Mouse (Mus musculus) v-Abl transformed pro-B cells (cell line): ENCODE measurements around the gene Ssbp2.

ENCODE experiments used
- in situ Hi-C, 2 experiments: fragments of 400-800 bp; cut with MboI; formaldehyde crosslinking; loops; one replicate each; pipeline ENCODE4 v1.15.1; 2025; ENCODE audit not compliant: unreplicated experiment in 2 of 2

Ssbp2 gene

DNA sequence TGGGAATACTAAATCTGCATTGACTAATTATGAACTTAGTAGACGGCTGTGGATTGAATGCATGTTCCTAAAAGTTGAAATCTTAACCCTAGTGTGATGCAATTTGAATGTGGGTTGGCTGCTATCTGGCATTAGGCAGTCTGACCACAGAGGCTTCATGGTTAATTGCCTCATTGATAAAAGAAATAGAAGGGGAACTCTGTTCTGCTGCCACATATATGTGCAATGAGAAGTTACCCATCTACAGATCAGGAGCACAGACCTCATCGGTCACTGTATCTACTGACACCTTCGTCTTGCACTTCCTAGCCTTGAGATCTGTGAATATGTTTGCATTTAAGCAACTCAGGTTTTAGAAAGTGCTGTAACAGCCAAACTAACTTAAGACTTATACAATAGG is 151.8 kb downstream of the Ssbp2 start:
- in situ Hi-C loops, result no loop called here

DNA sequence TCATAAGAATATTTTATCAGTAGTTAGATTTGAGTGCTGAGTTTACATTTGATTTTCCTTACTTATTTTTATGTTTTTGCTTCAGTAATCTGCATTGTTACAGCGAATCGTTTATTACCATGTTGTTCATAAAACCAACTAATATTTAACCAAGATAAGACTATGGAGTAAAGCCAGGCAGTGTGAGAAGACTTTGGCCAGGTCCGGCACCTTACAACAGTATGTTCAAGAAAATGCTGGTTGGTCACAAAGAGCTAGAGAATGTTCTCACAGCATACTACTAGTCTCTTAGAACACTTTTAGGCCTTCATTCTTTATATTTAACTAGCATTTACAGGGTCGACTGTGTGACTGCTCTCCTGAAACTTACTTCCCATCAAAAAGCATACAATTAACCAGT is 152.5 kb downstream of the Ssbp2 start:
- in situ Hi-C loops, result no loop called here

DNA sequence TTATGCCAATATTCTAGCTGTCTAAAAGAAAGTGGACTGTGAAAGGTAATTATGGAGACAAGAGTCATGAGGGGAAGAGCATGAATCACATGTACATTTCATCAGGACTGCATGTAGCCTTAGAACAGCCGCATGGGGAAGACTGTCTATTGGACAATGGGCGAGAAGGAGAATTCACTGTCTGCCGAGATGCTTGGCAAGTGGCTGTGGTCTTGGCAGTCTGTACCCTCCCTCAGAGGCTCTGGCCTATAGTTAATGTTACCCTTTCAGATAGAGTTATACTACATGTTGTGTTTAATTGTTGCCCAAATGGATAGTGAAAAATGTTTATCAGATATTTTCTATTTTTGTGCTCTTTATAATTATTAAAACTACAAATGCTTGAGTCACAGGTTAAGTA is 156.0 kb downstream of the Ssbp2 start:
- in situ Hi-C loops, result no loop called here

DNA sequence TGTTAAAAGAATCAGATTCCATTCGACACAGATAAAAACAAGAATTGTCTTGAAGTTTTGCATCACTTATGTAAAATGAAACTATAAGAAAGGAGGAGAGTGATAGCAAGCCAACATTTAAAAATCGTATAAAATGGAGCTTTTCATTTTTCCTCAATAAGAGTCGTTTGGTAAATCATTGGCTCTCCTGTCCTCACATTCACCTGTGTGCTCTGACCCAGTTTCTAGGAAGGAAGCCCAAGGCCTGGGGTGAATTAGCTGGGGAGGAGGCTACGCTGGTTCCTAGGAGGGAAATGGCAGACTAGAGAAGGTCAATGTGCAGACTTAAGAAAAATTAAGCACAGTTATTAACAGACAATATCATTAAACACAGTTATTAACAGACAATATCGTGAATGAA is 156.8 kb downstream of the Ssbp2 start:
- in situ Hi-C loops, result no loop called here

DNA sequence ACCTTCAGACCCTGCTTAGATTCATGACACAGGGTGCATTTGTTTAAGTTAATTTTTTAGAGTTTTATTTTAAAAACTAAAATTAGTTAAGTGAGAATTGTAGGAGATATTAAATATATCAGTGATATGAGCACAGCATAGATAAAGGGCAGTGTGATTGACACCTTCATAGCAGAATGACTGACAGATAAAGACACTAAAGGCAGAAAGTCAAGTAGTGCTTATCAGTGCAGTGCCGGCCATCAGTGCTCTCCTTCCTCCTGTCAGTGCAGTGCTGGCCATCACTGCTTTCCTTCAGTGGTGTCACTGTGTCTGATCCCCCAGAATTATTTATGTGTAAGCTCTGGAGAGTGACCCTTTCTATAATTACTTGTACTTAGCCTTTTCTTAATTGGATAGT is 159.3 kb downstream of the Ssbp2 start:
- in situ Hi-C loops, result no loop called here

DNA sequence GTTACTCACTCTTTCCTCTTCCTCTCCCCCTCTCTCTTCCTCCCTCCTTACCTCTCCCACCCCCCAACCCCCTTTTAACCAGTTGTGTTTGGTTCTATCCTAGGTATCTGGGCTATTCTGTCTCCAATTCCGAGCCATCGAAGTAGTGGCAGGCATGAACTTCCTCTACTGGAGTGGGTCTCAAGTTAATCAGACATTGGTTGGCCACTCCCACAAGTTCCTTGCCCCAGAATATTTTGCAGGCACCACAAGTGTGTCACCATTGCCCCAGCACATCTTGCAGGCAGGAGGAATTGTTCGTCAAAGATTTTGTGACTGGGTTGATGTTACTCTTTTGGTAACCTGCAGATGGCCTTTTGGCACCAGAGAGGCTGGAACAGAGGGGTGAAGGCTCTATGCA is 160.5 kb downstream of the Ssbp2 start:
- in situ Hi-C loops, result no loop called here

DNA sequence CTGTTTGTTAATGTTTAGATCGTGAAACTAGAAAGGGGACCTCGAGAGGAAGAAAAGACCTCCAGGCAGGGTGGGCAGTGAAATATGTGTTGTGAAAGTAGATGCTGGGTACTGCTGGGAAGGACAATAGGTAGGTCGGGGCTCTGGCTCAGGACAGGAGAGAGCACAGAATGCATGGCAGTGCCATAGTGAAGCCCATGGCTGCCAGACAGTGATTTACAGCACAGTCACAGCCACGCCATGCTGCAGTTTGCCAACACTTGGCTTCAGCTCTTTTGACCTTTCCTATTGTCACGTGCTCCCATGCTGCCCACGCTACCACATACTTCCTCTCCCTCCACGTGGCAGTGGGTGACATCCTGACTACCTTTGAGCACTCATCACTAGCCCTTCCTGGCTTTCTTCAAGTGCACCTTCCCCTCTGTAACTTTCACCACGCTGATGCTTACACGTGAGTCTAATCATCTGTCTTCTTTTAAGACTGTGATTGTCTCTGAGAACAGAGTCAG is 171.3 kb downstream of the Ssbp2 start:
- in situ Hi-C loops, result loop anchor here (5.0 to 25.0 kb wide), 6 partner anchors 87 to 539 kb away; partner anchors contain the start of gene Atg10 (in 2 of the 2)

DNA sequence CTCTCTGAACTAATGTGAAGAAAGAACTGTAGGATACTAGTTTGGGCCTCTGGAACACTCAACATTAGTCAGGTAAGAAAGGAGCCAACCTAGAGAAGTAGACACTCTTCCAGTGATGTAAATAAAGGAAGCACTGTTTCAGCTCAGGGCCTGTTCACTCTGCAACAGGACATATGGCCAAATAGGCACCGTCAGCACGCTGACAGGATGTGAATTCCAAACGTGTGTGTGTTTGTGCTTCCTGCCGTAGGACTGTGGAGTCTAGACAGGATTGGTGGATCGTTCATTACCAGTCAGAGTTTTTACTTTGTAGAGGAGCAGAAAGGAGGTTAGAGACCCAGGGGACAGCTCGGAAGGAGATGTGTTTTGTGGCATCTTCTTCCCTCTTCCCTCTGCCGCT is 174.0 kb downstream of the Ssbp2 start:
- in situ Hi-C loops, result loop anchor here (5.0 to 25.0 kb wide), 6 partner anchors 89 to 542 kb away; partner anchors contain the start of gene Atg10 (in 2 of the 2)

DNA sequence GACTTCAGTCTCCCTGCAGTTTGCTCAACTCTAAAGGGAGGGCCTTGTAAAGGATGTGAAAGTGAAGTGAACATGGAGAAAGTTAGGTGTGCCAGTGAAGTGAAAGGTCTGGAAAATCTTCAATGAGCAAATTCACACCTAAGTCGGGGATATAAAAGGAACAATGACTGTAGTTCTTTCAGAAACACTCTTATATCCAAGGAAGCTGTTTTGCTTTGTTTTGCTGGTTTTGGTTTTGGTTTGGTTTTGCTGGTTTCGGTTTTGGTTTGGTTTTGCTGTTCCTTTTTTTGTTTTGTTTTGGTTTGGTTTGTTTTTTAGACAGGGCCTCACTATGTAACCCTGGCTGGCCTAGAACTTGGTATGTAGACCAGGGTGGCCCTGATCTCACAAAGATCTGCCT is 175.9 kb downstream of the Ssbp2 start:
- in situ Hi-C loops, result loop anchor here (5.0 to 25.0 kb wide), 5 partner anchors 91 to 669 kb away; partner anchors contain the start of gene Atg10 (in 2 of the 2)

DNA sequence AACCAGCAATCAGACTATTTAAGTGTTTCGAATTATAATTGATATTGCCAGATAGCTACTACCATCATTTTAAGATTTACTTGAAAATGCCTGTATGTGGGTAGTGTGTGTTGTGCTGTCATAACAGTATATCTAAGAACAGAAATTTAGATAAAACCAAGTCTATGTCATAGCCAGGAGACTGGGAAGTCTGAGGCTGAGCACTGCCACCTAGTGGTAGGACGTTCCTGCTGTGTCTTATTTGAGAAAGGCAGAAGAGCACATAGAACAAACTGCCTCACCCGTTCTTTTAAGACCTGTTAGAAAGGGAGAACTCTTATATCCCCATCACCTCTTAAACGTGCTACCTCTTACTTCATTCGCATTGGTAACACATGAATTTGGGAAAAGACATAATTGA is 176.7 kb downstream of the Ssbp2 start:
- in situ Hi-C loops, result loop anchor here (5.0 to 25.0 kb wide), 5 partner anchors 92 to 670 kb away; partner anchors contain the start of gene Atg10 (in 2 of the 2)

DNA sequence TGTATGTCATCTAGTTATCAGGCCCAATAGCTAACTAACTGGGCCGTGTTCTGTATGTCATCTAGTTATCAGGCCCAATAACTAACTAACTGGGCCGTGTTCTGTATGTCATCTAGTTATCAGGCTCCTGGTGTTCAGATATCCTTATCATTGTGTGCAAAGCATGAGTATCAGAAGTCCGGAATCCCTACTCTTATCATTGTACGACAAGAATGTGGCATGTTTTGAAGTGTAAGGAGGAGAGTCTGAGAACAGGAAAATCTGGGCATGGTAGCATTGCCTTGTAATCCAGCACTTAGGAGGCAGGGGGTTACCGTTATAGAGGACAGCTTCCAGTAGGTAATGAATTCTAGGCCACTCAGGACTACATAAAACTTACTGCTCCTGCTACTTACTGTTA is 178.8 kb downstream of the Ssbp2 start:
- in situ Hi-C loops, result loop anchor here (5.0 to 25.0 kb wide), 5 partner anchors 94 to 672 kb away; partner anchors contain the start of gene Atg10 (in 2 of the 2)

DNA sequence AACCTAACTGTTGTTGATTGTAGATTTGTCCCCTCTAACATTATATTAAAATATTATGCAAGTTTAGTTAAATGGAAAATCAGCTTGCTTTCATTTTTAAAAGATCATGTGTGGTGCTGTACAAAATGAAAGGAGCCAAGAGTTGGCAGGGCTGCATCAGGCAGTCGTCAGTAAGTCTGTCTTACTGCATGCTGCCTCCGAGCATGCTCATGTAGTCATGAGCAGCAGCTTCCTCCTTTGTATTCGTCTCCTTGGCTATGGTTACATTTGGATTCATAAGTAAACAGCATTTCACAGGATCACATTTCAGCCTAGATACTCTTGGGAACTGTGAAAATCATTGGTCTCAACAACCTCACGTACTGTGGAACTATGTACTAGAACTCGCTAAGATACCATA is 180.1 kb downstream of the Ssbp2 start:
- in situ Hi-C loops, result loop anchor here in 1 of 2 experiments (5.0 to 25.0 kb wide), 3 partner anchors 268 to 673 kb away; partner anchors contain the start of gene Atg10

DNA sequence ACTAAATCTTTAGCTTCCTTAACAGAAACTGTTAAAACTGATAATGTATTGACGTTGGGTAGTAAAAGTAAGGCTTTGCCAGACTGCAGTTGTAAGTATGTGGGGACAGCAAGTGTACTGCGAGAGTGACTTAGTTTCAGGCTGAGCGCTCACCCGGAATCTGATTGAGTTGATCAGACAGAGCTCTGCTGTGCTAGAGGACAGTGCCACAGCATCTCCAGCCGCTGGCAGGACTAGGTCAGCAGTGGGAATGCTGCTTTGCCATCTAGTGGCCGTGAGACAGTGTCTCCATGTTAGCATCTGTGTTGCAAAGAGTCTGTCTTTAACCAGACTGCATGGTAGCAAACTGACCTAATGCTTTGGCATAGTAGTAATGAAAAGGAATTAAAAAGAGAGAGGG is 188.2 kb downstream of the Ssbp2 start:
- in situ Hi-C loops, result loop anchor here in 1 of 2 experiments (25.0 kb wide), 1 partner anchor 436 kb away; the partner anchor contains the start of gene Atg10

DNA sequence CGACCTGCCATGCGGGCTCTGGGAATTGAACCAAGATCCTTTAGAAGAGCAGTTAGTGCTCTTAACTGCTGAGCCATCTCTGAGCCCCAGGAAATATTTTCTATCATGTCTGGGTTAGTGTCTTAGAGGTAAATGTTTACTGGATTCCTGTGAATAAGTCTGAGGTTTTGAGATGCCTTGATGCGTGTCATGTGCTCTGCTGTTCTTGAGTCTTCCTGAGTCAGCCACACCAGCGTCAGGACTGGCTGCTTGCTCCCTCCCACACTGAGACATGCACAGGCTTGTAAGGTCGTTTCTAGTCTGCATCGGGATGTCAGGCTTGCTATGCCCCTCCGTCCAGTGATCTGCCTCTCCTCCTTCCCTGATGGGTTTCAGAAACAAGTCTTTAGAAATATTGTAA is 189.8 kb downstream of the Ssbp2 start:
- in situ Hi-C loops, result loop anchor here in 1 of 2 experiments (25.0 kb wide), 1 partner anchor 438 kb away; the partner anchor contains the start of gene Atg10

DNA sequence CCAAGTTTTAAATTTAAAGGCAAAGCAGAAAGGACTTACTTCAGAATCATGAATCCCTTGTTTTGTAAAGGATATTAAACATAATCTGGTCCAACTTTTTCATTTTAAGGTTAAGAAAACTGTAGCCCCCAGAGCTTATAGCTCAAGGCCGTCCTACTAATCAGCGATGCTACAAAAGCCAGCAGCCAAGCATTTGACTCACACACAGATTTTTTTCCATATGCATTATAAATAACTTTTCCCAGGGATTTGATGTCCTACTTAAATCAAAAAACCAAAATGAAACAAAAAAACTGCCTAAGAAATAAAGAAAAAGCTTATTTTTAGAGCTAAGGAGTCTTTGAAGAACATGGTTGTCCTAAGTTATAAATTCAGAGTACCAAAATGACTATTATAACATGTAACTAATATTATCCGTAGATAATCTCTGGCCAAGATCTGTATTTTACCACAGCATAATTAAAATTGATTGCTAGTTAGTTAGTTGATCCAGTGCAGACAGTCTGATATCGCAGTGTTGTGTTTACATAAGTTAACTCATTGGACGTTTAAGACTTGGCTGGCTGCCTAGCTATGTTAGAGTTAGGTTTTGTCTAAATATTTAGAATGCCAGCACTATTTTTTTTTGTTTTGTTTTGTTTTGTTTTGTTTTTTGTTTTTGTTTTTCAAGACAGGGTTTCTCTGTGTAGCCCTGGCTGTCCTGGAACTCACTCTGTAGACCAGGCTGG is 201.1 kb downstream of the Ssbp2 start:
- in situ Hi-C loops, result no loop called here

DNA sequence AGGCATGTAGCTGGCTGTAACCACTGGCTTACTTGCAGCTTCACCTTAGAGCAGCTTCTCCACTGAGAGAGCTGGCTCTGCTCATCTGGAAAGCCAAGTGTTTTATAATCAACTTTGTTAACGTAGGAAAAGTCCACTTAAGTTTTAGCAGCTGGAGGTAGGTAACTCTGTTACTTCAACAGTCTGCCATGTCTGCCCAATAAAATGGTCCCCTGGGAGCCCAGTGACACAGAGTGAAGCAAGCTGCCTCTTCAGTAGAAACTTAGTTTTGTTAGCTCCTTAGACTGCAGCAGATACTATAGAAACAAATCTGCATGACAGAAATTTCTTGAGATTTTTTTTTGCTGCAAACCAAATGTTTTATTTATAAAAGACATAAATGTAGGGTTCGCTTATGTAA is 202.7 kb downstream of the Ssbp2 start:
- in situ Hi-C loops, result no loop called here

DNA sequence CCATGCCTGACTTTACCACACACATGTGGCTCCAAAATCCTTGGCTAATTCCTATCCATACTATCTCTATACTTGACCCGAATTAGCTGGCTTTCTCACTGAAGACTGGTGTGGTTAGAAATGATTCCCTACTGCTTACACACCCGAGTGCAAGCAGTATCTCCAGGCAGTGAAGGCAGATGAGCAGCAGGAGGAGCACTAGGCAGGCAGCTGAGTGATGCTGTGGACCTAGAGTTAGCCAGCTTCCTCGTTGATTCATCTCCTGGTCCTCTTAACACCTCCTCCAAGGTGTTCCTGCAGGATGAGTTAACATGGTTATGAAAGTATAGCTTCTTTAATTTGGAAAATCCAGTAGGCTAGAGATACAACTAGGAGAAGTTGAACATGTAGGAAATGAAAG is 213.2 kb downstream of the Ssbp2 start:
- in situ Hi-C loops, result no loop called here

DNA sequence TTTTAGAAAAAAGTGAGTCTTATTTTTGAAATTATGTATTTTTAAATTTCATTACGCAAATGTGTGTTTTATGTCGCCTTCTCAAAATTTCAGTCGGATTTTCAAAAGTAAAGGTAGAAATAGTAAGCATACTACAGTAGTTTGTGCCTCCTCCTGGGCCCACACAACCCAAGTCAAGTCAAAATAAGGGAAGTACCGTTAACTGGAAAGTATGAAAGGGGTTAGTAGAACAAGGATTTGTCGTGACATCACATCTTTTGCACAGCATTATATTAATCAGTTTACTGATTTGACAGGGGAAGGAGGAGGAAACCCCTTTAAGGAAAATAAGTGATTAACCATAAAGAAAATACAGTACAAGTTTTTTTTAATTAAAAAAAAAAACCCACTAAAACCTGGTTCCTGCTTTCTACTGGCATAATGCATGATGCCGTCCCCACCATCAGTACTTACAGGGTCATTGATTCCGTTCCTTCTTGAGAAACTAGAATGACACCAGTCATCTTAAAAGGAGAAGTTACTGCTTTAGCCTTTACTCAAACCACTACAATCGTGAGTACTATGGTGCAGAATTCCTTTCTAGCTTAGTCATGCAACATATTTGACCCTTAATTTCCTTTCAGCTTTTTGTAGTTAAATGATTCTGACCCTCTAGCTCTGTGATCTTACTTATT is 220.8 kb downstream of the Ssbp2 start:
- in situ Hi-C loops, result no loop called here

DNA sequence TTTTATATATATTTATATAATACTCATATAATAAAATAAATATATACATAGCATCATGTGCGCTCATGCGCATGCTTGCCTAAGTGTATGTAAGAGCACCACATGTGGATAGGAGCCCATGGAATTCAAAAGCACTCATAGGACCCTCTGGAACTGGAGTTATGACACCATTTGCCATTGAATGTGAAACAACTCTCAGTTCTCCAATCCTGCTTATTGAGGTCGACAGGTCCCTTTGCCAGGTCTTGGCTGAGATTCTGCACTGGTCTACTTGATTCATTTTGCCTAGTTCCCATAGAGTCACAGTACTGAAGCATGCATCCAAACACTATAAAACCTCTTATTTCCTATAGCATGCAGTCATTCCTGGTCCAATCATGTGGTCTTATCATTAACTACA is 221.4 kb downstream of the Ssbp2 start:
- in situ Hi-C loops, result no loop called here

DNA sequence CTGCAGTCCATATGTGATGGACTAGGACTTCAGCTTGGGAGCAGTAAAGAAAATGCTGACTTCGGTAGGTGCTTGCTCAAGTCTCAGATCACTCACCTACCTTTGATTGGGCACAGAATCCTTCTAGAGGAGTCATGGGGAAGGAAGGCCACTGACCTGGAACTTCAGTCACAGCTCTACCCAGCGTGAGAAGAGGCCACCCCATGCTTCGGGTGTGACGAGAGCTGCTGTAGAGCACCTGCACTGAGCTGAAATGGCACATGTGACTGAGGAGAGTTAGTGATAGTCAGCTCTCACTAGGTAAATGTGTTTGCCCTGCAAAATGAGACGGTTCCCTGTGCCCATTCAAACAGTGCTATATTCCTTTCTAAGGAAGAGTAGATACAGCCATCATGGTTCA is 230.0 kb downstream of the Ssbp2 start:
- in situ Hi-C loops, result no loop called here

DNA sequence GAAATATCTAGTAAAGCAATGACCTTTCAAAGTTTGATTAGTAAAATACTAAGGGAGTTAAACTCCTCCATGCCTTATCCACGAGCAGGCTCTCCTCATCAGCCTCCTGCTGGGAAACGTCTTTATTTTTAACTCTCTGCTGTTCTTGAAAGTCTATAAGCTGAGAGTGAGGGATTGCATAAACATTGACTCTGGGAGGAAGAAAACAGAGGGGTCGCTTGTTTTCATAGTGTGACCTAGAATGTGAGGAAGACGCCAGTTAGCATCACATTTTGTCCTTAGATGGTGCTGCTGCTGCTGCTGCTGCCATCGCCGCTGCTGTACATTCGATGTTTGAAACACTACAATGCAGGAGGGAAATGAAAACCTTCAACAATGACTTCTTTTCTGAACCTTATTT is 233.5 kb downstream of the Ssbp2 start:
- in situ Hi-C loops, result no loop called here
